Mouse (Mus musculus) left cerebral cortex, postnatal 36 days (tissue): ENCODE results near the gene Nat8f3. TPM values are rescaled to one million over a fixed set of nuclear protein-coding genes. Genes with fewer than 3 reads are reported as not detected.
A peak's percentile ranks its signal among the peaks of the same experiment; 100 is the strongest.
"Not testable (repeated sequence)": the region's sequence is repeated elsewhere in the genome, so short reads cannot be mapped to it uniquely, and the experiment has no call there.

Source experiments
- DNase-seq, 2 experiments: peaks; one replicate each; pipeline ENCODE4 v3.0.0; 2021 to 2022; ENCODE audit warnings: low spot score in 2 of 2, mixed read lengths in 1 of 2
- intact Hi-C: fragments of 180-260 bp; cut with DNase I; formaldehyde crosslinking; loops from one replicate; pipeline ENCODE4 v1.15.1; 2025
- microRNA-seq: library from miRNA; unstranded; fragments of <30 nt; microRNA quantifications from one replicate; pipeline ENCODE4 v1.2.0, GENCODE M21; 2022
- total RNA-seq, 2 experiments: library from RNA; stranded (reverse); gene quantifications; 2 replicates each; pipeline ENCODE4 v1.2.3; 2021

Nat8f3 gene
- 1 to 10 TPM; 3.1 to 3.7 TPM for total RNA-seq

GRCm38 (mm10) chr6:85765532-85765931 lies at the start of gene Nat8f3:
TSS of gene Nat8f3 (minus strand) at chr6:85765754.
- intact Hi-C loops, result not testable (repeated sequence)
- peak; percentile 7 to 10 for DNase-seq

DNA sequence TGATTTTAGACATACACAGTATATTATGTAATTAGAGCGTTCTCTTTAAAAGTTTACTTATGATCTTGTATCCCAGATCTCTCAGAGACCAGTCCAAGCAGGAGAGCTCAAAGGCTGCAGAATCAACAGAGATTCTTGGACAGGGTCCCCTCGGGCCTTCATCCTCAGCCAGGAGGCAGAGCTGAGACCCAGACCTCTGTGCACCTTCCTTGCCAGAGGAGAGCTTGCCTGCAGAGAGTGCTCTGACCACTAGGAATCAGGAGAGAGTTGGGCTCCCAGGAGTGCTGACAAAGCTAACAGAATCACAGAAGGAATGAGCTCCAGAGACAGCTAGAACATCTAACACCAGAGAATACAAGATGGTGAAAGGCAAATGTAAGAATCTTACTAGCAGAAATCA lies 47.8 kb upstream of the Nat8f3 start:
- DNase-seq, result no peak
- intact Hi-C loops, result no loop called here

DNA sequence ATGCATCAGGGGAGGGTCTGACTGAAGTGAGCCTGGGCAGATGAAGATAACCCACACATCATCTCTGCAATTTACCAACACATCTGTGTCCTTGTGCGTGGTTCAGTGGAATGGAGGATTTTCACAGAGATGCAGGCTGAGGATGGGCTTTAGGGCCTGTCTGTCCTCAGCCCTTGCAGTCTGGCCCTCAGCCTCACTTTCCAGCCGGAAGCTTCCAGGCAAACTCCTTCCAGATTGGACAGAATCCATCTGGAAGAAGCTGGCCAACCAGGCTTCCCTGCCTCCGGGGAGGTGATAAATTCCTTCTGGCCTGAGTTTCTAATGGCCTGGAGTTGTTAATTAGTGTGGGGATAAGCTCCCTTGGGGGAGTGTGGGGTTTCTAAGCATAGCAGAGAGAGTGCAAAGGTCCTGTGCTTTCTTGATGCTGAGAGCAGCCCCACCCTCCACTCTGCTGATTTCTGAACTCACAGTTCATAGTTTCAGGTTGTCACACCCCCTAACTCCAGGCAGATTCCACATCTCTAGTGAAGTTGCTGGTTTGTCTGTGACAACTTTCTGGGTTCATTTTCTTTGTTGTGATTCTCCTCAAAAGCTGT lies 45.5 kb upstream of the Nat8f3 start:
- intact Hi-C loops, DNase-seq: not testable (repeated sequence)

DNA sequence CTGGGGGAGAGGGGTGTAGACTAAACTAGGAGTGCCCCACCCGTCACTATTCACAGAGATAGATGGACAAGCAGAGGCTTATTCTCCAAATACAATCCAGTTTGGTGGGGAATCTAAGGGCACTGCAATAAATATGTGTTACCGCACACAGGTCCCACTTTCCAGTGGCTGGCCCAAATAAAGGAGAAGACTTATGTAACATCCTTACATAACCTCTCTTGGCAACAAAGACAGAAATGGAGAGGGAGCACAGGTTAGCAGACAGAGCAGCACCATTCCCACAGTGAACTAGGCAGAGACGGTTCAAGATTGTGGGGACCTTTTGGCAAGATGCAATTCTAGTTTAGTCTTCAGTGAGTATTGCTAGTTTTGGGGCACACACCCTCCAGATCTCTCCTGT lies 45.0 kb upstream of the Nat8f3 start:
- DNase-seq, intact Hi-C loops: not testable (repeated sequence)

DNA sequence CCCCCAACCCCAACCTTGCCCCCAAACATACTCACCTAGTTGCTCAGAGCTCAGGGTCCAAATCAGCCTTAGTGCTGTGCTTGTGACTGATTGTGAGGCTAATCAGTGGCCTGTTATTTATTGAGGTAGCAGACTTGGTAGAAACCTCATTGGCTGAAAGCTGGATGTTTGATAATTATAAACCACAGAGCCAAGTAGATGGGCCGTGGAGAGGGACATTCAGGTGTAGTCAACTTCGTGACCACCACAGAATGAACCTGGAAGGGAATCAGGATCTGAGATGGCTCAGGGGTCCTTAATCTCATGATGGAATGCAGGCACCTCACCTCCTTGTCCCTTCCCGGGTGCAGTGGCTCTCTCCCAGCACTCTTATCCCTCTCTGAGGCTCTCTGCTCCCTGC lies 44.2 kb upstream of the Nat8f3 start:
- intact Hi-C loops, DNase-seq: not testable (repeated sequence)

DNA sequence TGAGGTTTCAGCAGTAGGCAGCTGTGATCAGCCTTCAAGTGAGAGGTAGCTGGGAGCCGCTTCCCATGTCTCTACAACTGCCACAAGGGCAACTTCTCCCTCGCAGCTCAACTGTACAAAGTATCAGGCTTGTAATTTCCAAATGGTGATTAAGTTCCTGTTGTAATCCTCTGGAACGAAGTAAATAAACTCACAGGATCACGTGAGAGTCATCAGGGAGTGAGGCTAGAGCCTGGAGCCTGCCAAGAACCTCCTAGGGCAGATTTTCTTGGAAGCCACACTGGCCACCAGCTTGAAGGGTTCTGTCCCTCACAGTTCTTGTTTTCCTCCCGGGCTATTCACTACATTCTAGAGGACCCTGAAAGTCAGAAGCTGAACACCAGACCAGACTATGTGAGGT lies 37.6 kb upstream of the Nat8f3 start:
- DNase-seq, intact Hi-C loops: not testable (repeated sequence)

DNA sequence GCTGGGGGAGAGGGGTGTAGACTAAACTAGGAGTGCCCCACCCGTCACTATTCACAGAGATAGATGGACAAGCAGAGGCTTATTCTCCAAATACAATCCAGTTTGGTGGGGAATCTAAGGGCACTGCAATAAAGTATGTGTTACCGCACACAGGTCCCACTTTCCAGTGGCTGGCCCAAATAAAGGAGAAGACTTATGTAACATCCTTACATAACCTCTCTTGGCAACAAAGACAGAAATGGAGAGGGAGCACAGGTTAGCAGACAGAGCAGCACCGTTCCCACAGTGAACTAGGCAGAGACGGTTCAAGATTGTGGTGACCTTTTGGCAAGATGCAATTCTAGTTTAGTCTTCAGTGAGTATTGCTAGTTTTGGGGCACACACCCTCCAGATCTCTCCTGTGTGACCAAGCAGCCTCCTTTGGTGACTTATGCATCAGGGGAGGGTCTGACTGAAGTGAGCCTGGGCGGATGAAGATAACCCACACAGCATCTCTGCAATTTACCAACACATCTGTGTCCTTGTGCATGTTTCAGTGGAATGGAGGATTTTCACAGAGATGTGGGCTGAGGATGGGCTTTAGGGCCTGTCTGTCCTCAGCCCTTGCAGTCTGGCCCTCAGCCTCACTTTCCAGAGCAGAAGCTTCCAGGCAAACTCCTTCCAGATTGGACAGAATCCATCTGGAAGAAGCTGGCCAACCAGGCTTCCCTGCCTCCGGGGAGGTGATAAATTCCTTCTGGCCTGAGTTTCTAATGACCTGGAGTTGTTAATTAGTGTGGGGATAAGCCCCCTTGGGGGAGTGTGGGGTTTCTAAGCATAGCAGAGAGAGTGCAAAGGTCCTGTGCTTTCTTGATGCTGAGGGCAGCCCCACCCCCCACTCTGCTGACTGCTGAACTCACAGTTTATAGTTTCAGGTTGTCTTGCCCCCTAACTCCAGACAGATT lies 2.2 kb downstream of the Nat8f3 start:
- intact Hi-C loops, DNase-seq: not testable (repeated sequence)

GRCm38 (mm10) chr6:85762678-85763077 lies 2.9 kb downstream of the Nat8f3 start:
- DNase-seq, intact Hi-C loops: not testable (repeated sequence)

DNA sequence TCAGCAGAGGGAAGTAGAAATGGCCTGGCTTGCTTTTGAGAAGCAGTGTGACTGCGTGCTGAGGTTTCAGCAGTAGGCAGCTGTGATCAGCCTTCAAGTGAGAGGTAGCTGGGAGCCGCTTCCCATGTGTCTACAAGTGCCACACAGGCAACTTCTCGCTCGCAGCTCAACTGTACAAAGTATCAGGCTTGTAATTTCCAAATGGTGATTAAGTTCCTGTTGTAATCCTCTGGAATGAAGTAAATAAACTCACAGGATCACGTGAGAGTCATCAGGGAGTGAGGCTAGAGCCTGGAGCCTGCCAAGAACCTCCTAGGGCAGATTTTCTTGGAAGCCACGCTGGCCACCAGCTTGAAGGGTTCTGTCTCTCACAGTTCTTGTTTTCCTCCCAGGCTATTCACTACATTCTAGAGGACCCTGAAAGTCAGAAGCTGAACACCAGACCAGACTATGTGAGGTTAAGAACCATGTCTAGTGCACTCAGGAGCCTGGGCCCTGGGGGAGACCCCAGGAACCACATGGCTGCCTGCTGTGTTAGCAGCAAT lies 9.8 kb downstream of the Nat8f3 start:
- DNase-seq, intact Hi-C loops: not testable (repeated sequence)

DNA sequence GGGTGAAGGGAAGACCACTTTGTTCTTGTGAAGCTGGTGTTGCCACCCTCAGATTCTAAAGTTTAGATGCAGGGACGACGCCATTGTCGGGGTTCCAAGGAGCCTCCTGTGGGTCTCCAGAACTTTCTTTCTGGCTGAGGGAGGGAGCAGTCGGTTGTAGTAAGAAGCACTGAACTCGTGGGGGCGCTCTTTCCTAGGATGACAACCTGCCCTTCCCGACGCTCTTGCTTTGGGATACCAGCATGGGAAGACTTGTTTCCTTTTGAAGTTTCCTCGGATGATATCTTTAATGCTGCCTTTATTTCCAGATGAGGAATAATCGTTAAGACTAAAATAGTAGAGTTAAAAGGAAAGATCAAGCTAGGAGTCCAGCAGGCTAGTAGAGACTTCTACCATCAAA lies 52.4 kb downstream of the Nat8f3 start, which contains the start of gene Nat8f7:
Gene Nat8f7 (minus strand): TSS at position 101 of the 400 bp plus-strand sequence.
- DNase-seq, intact Hi-C loops: not testable (repeated sequence)

- DNase-seq, intact Hi-C loops: not testable (repeated sequence)
These were observed 55.9 kb downstream of the Nat8f3 start for GRCm38 (mm10) chr6:85709607-85710006.

GRCm38 (mm10) chr6:85709206-85709605 lies 56.3 kb downstream of the Nat8f3 start:
- DNase-seq, intact Hi-C loops: not testable (repeated sequence)

DNA sequence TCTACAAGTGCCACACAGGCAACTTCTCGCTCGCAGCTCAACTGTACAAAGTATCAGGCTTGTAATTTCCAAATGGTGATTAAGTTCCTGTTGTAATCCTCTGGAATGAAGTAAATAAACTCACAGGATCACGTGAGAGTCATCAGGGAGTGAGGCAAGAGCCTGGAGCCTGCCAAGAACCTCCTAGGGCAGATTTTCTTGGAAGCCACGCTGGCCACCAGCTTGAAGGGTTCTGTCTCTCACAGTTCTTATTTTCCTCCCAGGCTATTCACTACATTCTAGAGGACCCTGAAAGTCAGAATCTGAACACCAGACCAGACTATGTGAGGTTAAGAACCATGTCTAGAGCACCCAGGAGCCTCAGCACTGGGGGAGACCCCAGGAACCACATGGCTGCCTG lies 63.6 kb downstream of the Nat8f3 start:
- intact Hi-C loops, DNase-seq: not testable (repeated sequence)

Small RNAs within 50 kb of the gene (microRNA-seq; reads per million reads assigned to microRNA genes)
- gene Gm27317, result not detected
- gene Mir6375, result not detected

Other genes starting within 250 kb of the Nat8f3 start
- gene Alms1, start 178.2 kb downstream of the Nat8f3 start, total RNA-seq, result 10 to 100 TPM in 1 of 2 experiments, 1 to 10 TPM in 1; 6.7 to 11.0 TPM
- 1 to 10 TPM; 3.4 to 4.2 TPM for gene Nat8f7, start 52.5 kb downstream of the Nat8f3 start, total RNA-seq
- gene Nat8f6, start 55.2 kb upstream of the Nat8f3 start, total RNA-seq, result 1 to 10 TPM; 1.1 to 2.8 TPM
- gene Nat8f5, start 55.2 kb upstream of the Nat8f3 start, total RNA-seq, result 1 to 10 TPM; 5.8 to 6.0 TPM
- 1 to 10 TPM; 2.7 to 3.6 TPM for gene Nat8, start 66.3 kb upstream of the Nat8f3 start, total RNA-seq
- 1 to 10 TPM; 1.4 to 2.4 TPM for gene Nat8f2, start 103.4 kb upstream of the Nat8f3 start, total RNA-seq
- 1 to 10 TPM; 6.5 to 8.3 TPM for gene Nat8f4, start 139.1 kb upstream of the Nat8f3 start, total RNA-seq
- gene Tprkb, start 146.1 kb upstream of the Nat8f3 start, total RNA-seq, result 10 to 100 TPM; 52.3 to 53.2 TPM
- 10 to 100 TPM; 25.0 to 28.3 TPM for gene Nat8f1, start 149.9 kb upstream of the Nat8f3 start, total RNA-seq
- gene Dusp11, start 195.9 kb upstream of the Nat8f3 start, total RNA-seq, result 10 to 100 TPM; 47.4 to 96.1 TPM